Mouse (Mus musculus): ENCODE results near the gene Taf15.

GRCm38 (mm10) chr11:83441235-83441634 lies 31.7 kb upstream of the Taf15 start:
- TF ChIP-seq CTCF (IDR thresholded peaks at IDR 0.05; ENCODE audit: control insufficient read depth, insufficient read depth, insufficient read length) (no peak), MYOG (IDR thresholded peaks at IDR 0.05; ENCODE audit: control insufficient read depth, extremely low read depth, insufficient read length) (no peak), FOSL1 (IDR thresholded peaks at IDR 0.05; ENCODE audit: insufficient read depth, low read length, poor library complexity, severe bottlenecking) (no peak)
